Mouse (Mus musculus) MEL (cell line): ENCODE results near the gene Trak1. TPM values are rescaled to one million over a fixed set of nuclear protein-coding genes. Genes with fewer than 3 reads are reported as not detected.

Source experiments
- DNase-seq: peaks from one replicate; pipeline ENCODE4 v3.0.0; 2011; ENCODE audit warnings: low read depth, low spot score
- H3K27ac ChIP-seq: 2 replicates; pipeline ENCODE4 v1.5.1; 2012; ENCODE audit warnings: low read depth, mild to moderate bottlenecking, control low read depth, low read length, moderate library complexity; ENCODE audit not compliant: control insufficient read depth
- H3K27me3 ChIP-seq, 2 experiments: fragments of 150-350 bp in 1 of 2; sonication (generic) in 1 of 2; 2 replicates each; pipeline ENCODE4 v1.6.1; 2012; ENCODE audit warnings: low read length in 2 of 2, mild to moderate bottlenecking in 2 of 2, improper control_type of control experiment in 1 of 2, moderate library complexity in 1 of 2; ENCODE audit not compliant: insufficient read depth in 2 of 2, control insufficient read depth in 1 of 2
- H3K36me3 ChIP-seq, 2 experiments: 2 replicates each; pipeline ENCODE4 v1.6.1; 2012 to 2014; ENCODE audit warnings: low read length in 2 of 2, improper control_type of control experiment in 1 of 2, inconsistent platforms in 1 of 2, mild to moderate bottlenecking in 1 of 2; ENCODE audit not compliant: insufficient read depth in 2 of 2, control insufficient read depth in 1 of 2
- H3K4me1 ChIP-seq, 2 experiments: fragments of 150-350 bp in 1 of 2; sonication (generic) in 1 of 2; 2 replicates each; pipeline ENCODE4 v1.6.1; 2012; ENCODE audit warnings: low read length in 2 of 2, improper control_type of control experiment in 1 of 2, mild to moderate bottlenecking in 1 of 2; ENCODE audit not compliant: insufficient read depth in 2 of 2, control insufficient read depth in 1 of 2
- H3K4me3 ChIP-seq, 2 experiments: fragments of 150-350 bp in 1 of 2; sonication (generic) in 1 of 2; 2 replicates each; pipeline ENCODE4 v1.5.1; 2012; ENCODE audit warnings: low read depth in 2 of 2, low read length in 2 of 2, mild to moderate bottlenecking in 2 of 2, moderate library complexity in 2 of 2, control low read depth in 1 of 2, improper control_type of control experiment in 1 of 2; ENCODE audit not compliant: control insufficient read depth in 1 of 2, insufficient read depth in 1 of 2
- H3K79me2 ChIP-seq: 2 replicates; pipeline ENCODE4 v1.6.1; 2012; ENCODE audit warnings: mild to moderate bottlenecking, low read length, moderate library complexity; ENCODE audit not compliant: control insufficient read depth, poor library complexity, insufficient read depth
- H3K9ac ChIP-seq: 2 replicates; pipeline ENCODE4 v1.6.1; 2012; ENCODE audit warnings: low read depth, mild to moderate bottlenecking, control low read depth, low read length, moderate library complexity; ENCODE audit not compliant: control insufficient read depth, poor library complexity, severe bottlenecking
- H3K9me3 ChIP-seq: fragments of 150-350 bp; sonication (generic); replicated peaks from 2 replicates; pipeline ENCODE4 v1.6.1; 2012; ENCODE audit warnings: mild to moderate bottlenecking, low read length, improper control_type of control experiment, moderate library complexity; ENCODE audit not compliant: insufficient read depth
- CHD2 ChIP-seq: IDR thresholded peaks from 2 replicates; pipeline ENCODE4 v1.6.1; 2011; ENCODE audit warnings: low read length, improper control_type of control experiment
- CTCF ChIP-seq, 3 experiments: IDR thresholded peaks in 2 of 3; conservative IDR thresholded peaks in 1 of 3; 2 replicates each; pipeline ENCODE4 v1.5.1; 2011 to 2012; ENCODE audit warnings: low read length in 3 of 3, low read depth in 2 of 3, mild to moderate bottlenecking in 2 of 3, improper control_type of control experiment in 1 of 3, inconsistent platforms in 1 of 3, mixed read lengths in 1 of 3, moderate library complexity in 1 of 3; ENCODE audit not compliant: control insufficient read depth in 1 of 3, insufficient read depth in 1 of 3, poor library complexity in 1 of 3, severe bottlenecking in 1 of 3
- E2F4 ChIP-seq: IDR thresholded peaks from 2 replicates; pipeline ENCODE4 v1.6.1; 2011; ENCODE audit warnings: low read depth, low read length, improper control_type of control experiment, borderline replicate concordance
- ELF1 ChIP-seq: IDR thresholded peaks from 2 replicates; pipeline ENCODE4 v1.6.1; 2014; ENCODE audit warnings: low read depth, mild to moderate bottlenecking, inconsistent platforms, low read length, improper control_type of control experiment, moderate library complexity
- EP300 ChIP-seq, 2 experiments: IDR thresholded peaks; 2 replicates each; pipeline ENCODE4 v1.6.1; 2011; ENCODE audit warnings: improper control_type of control experiment in 2 of 2, low read length in 2 of 2, low read depth in 1 of 2, mild to moderate bottlenecking in 1 of 2
- GABPA ChIP-seq: IDR thresholded peaks from 2 replicates; pipeline ENCODE4 v1.6.1; 2012; ENCODE audit warnings: low read depth, mild to moderate bottlenecking, inconsistent platforms, low read length, improper control_type of control experiment, moderate library complexity
- GATA1 ChIP-seq: IDR thresholded peaks from 2 replicates; pipeline ENCODE4 v1.6.1; 2011; ENCODE audit warnings: low read depth, low read length, improper control_type of control experiment
- HCFC1 ChIP-seq: IDR thresholded peaks from 2 replicates; pipeline ENCODE4 v1.6.1; 2012; ENCODE audit warnings: low read depth, mild to moderate bottlenecking, inconsistent platforms, low read length, improper control_type of control experiment, moderate library complexity
- JUND ChIP-seq: IDR thresholded peaks from 2 replicates; pipeline ENCODE4 v1.6.1; 2011; ENCODE audit warnings: low read depth, mild to moderate bottlenecking, improper control_type of control experiment, low read length
- KAT2A ChIP-seq: conservative IDR thresholded peaks from 2 replicates; pipeline ENCODE4 v1.6.1; 2012; ENCODE audit warnings: low read depth, low read length, improper control_type of control experiment, inconsistent platforms
- MAFK ChIP-seq: IDR thresholded peaks from 2 replicates; pipeline ENCODE4 v1.6.1; 2011; ENCODE audit warnings: low read depth, mild to moderate bottlenecking, low read length, improper control_type of control experiment, borderline replicate concordance
- MAX ChIP-seq: IDR thresholded peaks from 2 replicates; pipeline ENCODE4 v1.6.1; 2011; ENCODE audit warnings: low read length, improper control_type of control experiment
- MAZ ChIP-seq: IDR thresholded peaks from 2 replicates; pipeline ENCODE4 v1.6.1; 2012; ENCODE audit warnings: low read depth, mild to moderate bottlenecking, inconsistent platforms, low read length, improper control_type of control experiment
- MEF2A ChIP-seq: IDR thresholded peaks from 2 replicates; pipeline ENCODE4 v1.6.1; 2014; ENCODE audit warnings: low read depth, mild to moderate bottlenecking, inconsistent platforms, low read length, improper control_type of control experiment; ENCODE audit not compliant: poor library complexity, insufficient replicate concordance, severe bottlenecking; ENCODE audit errors: extremely low read depth
- MXI1 ChIP-seq: IDR thresholded peaks from 2 replicates; pipeline ENCODE4 v1.6.1; 2011; ENCODE audit warnings: mild to moderate bottlenecking, low read depth, low read length, improper control_type of control experiment
- MYB ChIP-seq: IDR thresholded peaks from 2 replicates; pipeline ENCODE4 v1.6.1; 2011; ENCODE audit warnings: mild to moderate bottlenecking, low read depth, low read length, improper control_type of control experiment
- NELFE ChIP-seq: IDR thresholded peaks from 2 replicates; pipeline ENCODE4 v1.6.1; 2011; ENCODE audit warnings: low read depth, low read length, improper control_type of control experiment
- NRF1 ChIP-seq: IDR thresholded peaks from 2 replicates; pipeline ENCODE4 v1.6.1; 2014; ENCODE audit warnings: low read depth, mild to moderate bottlenecking, inconsistent platforms, low read length, improper control_type of control experiment, moderate library complexity; ENCODE audit not compliant: poor library complexity, insufficient read depth, severe bottlenecking
- POLR2A ChIP-seq, 2 experiments: IDR thresholded peaks; 2 replicates each; pipeline ENCODE4 v1.6.1; 2011 to 2012; ENCODE audit warnings: low read length in 2 of 2, mild to moderate bottlenecking in 2 of 2, control low read depth in 1 of 2, improper control_type of control experiment in 1 of 2, low read depth in 1 of 2, moderate library complexity in 1 of 2; ENCODE audit not compliant: control insufficient read depth in 1 of 2, insufficient read depth in 1 of 2, poor library complexity in 1 of 2
- POLR2AphosphoS2 ChIP-seq: IDR thresholded peaks from 2 replicates; pipeline ENCODE4 v1.6.1; 2011; ENCODE audit warnings: low read length, improper control_type of control experiment
- POLR2AphosphoS5 ChIP-seq: IDR thresholded peaks from 2 replicates; pipeline ENCODE4 v1.6.1; 2012; ENCODE audit warnings: low read depth, borderline replicate concordance, mild to moderate bottlenecking, inconsistent platforms, low read length, moderate library complexity, mixed read lengths
- RAD21 ChIP-seq: IDR thresholded peaks from 2 replicates; pipeline ENCODE4 v1.6.1; 2011; ENCODE audit warnings: mild to moderate bottlenecking, low read depth, low read length, improper control_type of control experiment
- SIN3A ChIP-seq: IDR thresholded peaks from 2 replicates; pipeline ENCODE4 v1.6.1; 2012; ENCODE audit warnings: low read length, improper control_type of control experiment, inconsistent platforms
- SMC3 ChIP-seq: IDR thresholded peaks from 2 replicates; pipeline ENCODE4 v1.6.1; 2011; ENCODE audit warnings: low read depth, low read length, improper control_type of control experiment
- TCF12 ChIP-seq: IDR thresholded peaks from 2 replicates; pipeline ENCODE4 v1.6.1; 2014; ENCODE audit warnings: low read depth, mild to moderate bottlenecking, inconsistent platforms, low read length, improper control_type of control experiment, moderate library complexity
- UBTF ChIP-seq: IDR thresholded peaks from 2 replicates; pipeline ENCODE4 v1.6.1; 2012; ENCODE audit warnings: low read depth, mild to moderate bottlenecking, inconsistent platforms, low read length, improper control_type of control experiment, moderate library complexity, borderline replicate concordance; ENCODE audit not compliant: insufficient read depth
- USF2 ChIP-seq, 2 experiments: IDR thresholded peaks; 2 replicates each; pipeline ENCODE4 v1.6.1; 2011 to 2012; ENCODE audit warnings: improper control_type of control experiment in 2 of 2, low read length in 2 of 2, borderline replicate concordance in 1 of 2, inconsistent platforms in 1 of 2, low read depth in 1 of 2, mild to moderate bottlenecking in 1 of 2; ENCODE audit not compliant: insufficient read depth in 1 of 2
- ZC3H11A ChIP-seq: IDR thresholded peaks from 2 replicates; pipeline ENCODE4 v1.6.1; 2012; ENCODE audit warnings: low read depth, mild to moderate bottlenecking, inconsistent platforms, low read length, improper control_type of control experiment
- ZKSCAN1 ChIP-seq: IDR thresholded peaks from 2 replicates; pipeline ENCODE4 v1.6.1; 2012; ENCODE audit warnings: low read depth, mild to moderate bottlenecking, inconsistent platforms, low read length, improper control_type of control experiment, moderate library complexity
- polyA plus RNA-seq, 2 experiments: library from polyadenylated mRNA; stranded (reverse) in 1 of 2; unstranded in 1 of 2; fragments of >175 nt in 1 of 2; fragments of >200 nt in 1 of 2; gene quantifications; 2 replicates each; pipeline versions ENCODE4 v1.2.1 to v1.2.4; 2012; ENCODE audit warnings: low replicate concordance in 2 of 2, low read depth in 1 of 2; ENCODE audit not compliant: insufficient read length in 2 of 2, insufficient read depth in 1 of 2, missing spikeins in 1 of 2
- total RNA-seq: library from RNA; depleted of rRNA; stranded (reverse); fragments of 300-350 nt; gene quantifications from 2 replicates; pipeline ENCODE4 v1.2.3, GENCODE M21; 2012

Trak1 gene
- total and polyA plus RNA-seq, 3 experiments = 16.2 to 35.5 TPM; not detected in 1

GRCm38 (mm10) chr9:121279216-121279615 lies 18.1 kb upstream of the Trak1 start:
- no peak for DNase-seq
- no peak for TF ChIP-seq TCF12
- no peak for TF ChIP-seq SIN3A
- no peak for TF ChIP-seq CTCF (IDR thresholded peaks at IDR 0.05 in 2 of 3, conservative IDR thresholded peaks at IDR 0.05 in 1 of 3; ENCODE audit: control insufficient read depth in 1 of 3, insufficient read depth in 1 of 3, low read depth in 2 of 3, low read length in 3 of 3, poor library complexity in 1 of 3, severe bottlenecking in 1 of 3)
- TF ChIP-seq RAD21 = no peak
- TF ChIP-seq ELF1 = no peak
- TF ChIP-seq HCFC1 = no peak
- no peak for TF ChIP-seq MYB
- no peak for TF ChIP-seq USF2 (IDR thresholded peaks at IDR 0.05; ENCODE audit: borderline replicate concordance in 1 of 2, insufficient read depth in 1 of 2, low read depth in 1 of 2, low read length in 2 of 2)
- no peak for TF ChIP-seq MAX
- no peak for TF ChIP-seq KAT2A
- no peak for TF ChIP-seq POLR2A (IDR thresholded peaks at IDR 0.05; ENCODE audit: control insufficient read depth in 1 of 2, insufficient read depth in 1 of 2, low read depth in 1 of 2, low read length in 2 of 2, poor library complexity in 1 of 2)
- no peak for TF ChIP-seq JUND
- no peak for TF ChIP-seq MXI1
- no peak for TF ChIP-seq NELFE
- TF ChIP-seq POLR2AphosphoS2 = no peak
- TF ChIP-seq MAZ = no peak
- TF ChIP-seq ZC3H11A = no peak
- TF ChIP-seq EP300 (IDR thresholded peaks at IDR 0.05; ENCODE audit: low read depth in 1 of 2, low read length in 2 of 2) = no peak
- no peak for TF ChIP-seq GABPA
- no peak for TF ChIP-seq GATA1
- Histone ChIP-seq H3K36me3 (peaks cover 0 to 8% of the 10 kb centered on the region in 2 experiments; a peak in 2 of 4 replicates), H3K79me2 (0 out of 2 replicates have a peak, but pooled peaks cover 2% of the 10 kb centered on the region), H3K4me1 (peaks cover 3 to 15% of the 10 kb centered on the region in 2 experiments; a peak in 3 of 4 replicates), H3K27ac (no peak overlapping the region), H3K27me3 (no peaks in the 10 kb centered on the region), H3K9ac (no peak overlapping the region), H3K4me3 (no peak overlapping the region), H3K9me3 (no peaks in the 10 kb centered on the region)

DNA sequence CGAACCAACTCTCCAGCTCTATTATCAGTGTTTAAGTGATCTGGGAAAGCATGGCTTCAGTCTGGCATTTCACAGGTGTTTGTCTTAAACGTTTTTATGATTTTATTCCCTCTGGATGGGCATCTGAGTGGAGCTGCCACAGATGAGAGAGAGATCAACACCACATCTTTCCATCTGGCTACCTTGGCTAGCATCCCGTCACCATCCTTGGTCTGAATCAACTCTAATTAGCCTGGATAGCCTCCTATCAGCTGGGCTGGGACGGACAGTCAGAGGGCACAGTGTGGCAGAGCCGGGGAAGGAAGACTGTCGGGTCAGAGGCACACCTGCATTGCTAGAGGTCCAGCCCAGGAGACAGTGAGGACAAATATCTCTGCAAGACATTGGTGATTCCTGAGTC lies 15.4 kb upstream of the Trak1 start:
- Histone ChIP-seq H3K27me3 (no peaks in the 10 kb centered on the region), H3K27ac (no peak overlapping the region), H3K36me3 (peaks cover 0 to 5% of the 10 kb centered on the region in 2 experiments; a peak in 2 of 4 replicates), H3K79me2 (peaks cover 4% of the 10 kb centered on the region; the same call in 1 of the 2 replicates), H3K9me3 (no peaks in the 10 kb centered on the region), H3K4me1 (peaks cover 6 to 8% of the 10 kb centered on the region in 2 experiments; a peak in 3 of 4 replicates), H3K4me3 (no peak overlapping the region), H3K9ac (no peak overlapping the region)
- TF ChIP-seq E2F4 (no peak), MAFK (no peak), SMC3 (no peak), MYB (no peak), NRF1 (no peak), CHD2 (no peak), UBTF (no peak), POLR2AphosphoS5 (no peak), MEF2A (no peak), ELF1 (no peak), EP300 (IDR thresholded peaks at IDR 0.05; ENCODE audit: low read depth in 1 of 2, low read length in 2 of 2) (no peak), ZKSCAN1 (no peak)
- no peak for DNase-seq
